Mouse (Mus musculus): ENCODE measurements around the gene Elavl3.

DNA sequence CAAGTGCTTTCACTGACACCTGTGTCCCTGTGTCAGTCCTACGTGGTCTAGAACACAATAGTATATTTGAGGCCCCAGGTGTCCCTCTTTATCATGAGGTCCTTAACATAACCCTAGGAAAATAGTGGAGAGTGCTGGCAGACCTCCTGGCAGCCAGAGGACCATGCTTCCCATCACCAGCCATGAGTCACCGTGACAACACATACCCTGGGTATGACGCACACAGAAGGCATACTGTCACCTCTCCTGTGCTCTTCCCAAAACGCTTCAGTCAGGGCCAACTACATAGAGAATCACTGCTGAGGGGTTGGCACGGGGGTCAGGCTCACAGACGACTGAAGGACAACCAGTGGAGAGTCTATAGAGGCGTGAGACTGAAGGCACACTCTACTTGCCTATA, 38.2 kb upstream of the Elavl3 start:
- TF ChIP-seq FLI1 (IDR thresholded peaks at IDR 0.05; ENCODE audit: low read length) (no peak), GATA1 (IDR thresholded peaks at IDR 0.05; ENCODE audit: borderline replicate concordance, low read length) (no peak)
